Mouse (Mus musculus): ENCODE measurements around the gene Sec16a. TPM values are rescaled to one million over a fixed set of nuclear protein-coding genes. Genes with fewer than 3 reads are reported as not detected.
A peak's percentile ranks its signal among the peaks of the same experiment; 100 is the strongest.

Sec16a gene
- polyA plus RNA-seq, 2 experiments from 2014 or later: 24.8 to 31.7 TPM

GRCm38 (mm10) chr2:26472312-26473090 lies 27.5 kb upstream of the Sec16a start:
- ATAC-seq: no peak

DNA sequence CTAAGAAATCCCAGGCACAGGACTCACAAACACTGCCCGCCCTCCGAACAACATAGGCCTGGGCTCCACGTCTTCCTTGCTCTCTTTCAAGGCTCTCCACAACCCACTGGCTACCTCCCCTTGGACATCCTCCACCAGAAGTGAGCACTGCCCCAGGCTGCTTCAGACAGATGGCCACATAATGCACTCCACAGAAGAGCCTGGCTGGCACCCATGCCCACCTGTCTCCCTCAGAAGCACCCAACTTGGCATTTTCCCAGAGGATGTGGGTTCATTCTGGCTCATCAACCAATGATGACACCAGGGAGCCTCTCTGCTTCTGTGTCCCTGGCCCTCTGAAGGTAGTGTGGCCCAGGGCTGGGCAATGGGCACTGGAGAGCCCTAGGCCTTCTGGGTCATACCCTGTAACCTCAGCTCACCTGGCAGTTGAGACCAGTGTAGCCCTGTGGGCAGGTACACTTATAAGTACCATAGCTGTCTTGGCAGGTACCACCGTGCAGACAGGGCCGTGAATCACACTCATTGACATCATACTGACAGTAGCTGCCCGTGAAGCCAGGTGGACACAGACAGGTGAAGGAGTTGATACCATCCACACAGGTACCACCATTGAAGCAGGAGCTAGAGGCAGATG lies 26.8 kb upstream of the Sec16a start:
- ATAC-seq: no peak

DNA sequence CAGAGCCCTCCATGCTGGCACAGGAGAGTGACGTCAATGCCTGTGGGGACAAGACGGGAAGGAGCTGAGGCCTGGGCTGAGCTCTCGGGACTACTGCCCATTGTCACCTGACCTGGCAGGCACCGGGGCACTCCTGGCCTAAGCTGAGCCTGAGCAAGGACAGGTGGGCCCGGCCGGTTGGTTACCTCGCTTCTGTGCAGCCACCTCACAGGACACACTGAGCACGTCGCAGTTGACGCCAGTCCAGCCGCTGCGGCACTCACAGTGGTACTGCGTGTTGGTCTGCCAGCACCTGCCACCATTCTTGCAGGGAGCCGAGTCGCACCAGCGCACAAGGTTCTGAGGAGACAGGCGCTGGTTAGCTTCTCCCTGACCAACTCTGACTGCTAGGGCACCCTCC lies 26.0 kb upstream of the Sec16a start:
- no peak for ATAC-seq

- ATAC-seq: no peak
Observed at GRCm38 (mm10) chr2:26468376-26468775, 23.4 kb upstream of the Sec16a start.

DNA sequence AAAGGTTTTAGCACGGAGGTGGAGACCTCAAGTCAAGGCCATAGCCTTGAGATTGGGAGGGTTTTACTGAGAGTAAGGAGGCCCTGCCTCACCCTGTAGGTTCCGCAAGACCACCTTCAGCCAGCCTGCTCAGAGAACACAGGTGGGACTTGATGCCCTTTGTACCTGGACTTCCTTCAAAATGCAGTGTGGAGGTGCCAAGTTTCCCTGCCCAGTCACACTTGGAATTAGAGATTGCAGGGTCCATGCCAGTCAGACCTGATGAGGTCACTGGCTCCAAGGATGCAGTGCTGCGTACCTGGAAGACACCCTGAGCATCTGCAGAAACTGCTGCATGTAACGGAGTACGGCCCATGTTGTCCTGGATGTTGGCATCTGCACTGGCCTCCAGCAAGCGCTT lies 18.4 kb upstream of the Sec16a start:
- ATAC-seq: no peak

DNA sequence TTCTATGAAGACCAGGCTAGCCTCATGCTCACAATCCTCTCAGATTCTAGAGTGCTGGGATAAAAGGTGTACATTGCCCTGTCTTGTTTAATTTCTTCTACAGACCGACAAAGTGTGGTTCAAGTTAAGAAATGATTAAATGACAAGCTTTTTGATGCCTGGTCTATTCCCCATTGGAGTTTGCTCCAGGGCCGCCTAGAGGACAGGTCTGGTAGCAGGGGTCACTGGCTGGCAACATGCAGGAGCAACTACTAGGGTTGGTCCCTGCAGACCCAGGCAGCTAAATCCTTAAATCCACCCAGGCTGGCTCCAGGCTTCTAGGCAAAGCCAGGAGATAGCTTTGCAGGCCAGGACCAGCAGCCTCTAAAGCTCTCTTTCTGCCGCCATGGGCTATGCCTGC lies 18.0 kb upstream of the Sec16a start:
- ATAC-seq: no peak

DNA sequence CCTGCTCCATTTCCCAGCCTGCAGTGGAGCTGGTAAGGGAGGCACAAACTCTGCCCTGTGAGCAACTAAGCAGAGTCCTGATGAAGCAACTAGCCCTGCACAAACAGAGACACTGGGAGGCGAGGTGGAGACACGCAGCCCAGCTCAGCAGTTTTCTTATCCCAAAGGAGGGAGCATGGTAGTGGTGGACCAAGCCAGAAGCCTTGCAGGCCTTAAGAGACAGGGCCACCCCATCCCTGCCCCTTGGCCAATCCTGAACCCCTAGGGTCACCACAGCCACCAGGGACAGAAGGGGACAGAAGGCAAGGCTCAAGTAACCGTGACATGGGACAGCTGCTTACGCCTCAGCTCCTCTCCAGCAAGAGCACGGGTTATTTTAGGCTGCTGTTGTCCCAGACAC lies 16.7 kb upstream of the Sec16a start:
- no peak for ATAC-seq

DNA sequence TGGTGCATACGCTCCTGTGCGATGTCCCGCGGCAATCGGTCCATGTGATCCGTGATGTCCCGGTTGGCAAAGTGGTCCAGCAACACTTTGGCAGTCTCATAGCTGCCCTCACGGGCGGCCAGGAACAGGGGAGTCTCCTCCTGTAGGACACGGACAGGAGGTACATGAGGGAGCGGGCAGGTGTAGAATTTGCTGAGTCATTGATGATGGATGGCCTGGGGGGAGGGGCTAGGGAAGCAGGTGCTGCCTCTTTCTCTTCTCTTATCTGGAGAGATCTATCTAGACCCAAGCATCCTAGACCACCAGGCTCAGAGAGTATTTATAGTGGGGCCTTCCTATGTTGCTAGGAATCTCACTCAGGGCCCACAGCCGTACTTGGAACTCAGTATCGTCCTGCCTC lies 15.8 kb upstream of the Sec16a start:
- ATAC-seq: no peak

- no peak for ATAC-seq
Observed at GRCm38 (mm10) chr2:26460097-26460646, 15.2 kb upstream of the Sec16a start.

DNA sequence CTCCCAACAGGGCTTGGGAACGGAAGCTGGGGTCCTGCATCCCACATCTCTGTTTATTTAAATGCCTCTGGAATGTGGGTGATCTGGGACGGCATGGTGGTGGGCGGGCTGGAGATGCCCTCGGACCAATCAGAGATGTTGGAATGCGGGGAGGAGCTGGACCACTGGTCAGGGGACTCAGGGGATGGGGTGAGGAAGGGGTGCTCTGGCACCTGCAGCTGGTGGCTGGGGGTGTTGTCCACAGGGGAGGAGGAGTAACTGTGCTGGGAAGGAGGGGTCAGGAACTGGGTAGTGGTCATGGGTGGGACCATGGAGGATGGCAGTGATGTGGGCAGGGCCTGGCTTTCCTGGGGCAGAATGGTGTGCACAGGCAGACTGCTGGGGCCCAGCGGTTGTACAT lies 14.5 kb upstream of the Sec16a start:
- no peak for ATAC-seq

GRCm38 (mm10) chr2:26458402-26459124 lies 13.5 kb upstream of the Sec16a start:
- ATAC-seq: no peak

DNA sequence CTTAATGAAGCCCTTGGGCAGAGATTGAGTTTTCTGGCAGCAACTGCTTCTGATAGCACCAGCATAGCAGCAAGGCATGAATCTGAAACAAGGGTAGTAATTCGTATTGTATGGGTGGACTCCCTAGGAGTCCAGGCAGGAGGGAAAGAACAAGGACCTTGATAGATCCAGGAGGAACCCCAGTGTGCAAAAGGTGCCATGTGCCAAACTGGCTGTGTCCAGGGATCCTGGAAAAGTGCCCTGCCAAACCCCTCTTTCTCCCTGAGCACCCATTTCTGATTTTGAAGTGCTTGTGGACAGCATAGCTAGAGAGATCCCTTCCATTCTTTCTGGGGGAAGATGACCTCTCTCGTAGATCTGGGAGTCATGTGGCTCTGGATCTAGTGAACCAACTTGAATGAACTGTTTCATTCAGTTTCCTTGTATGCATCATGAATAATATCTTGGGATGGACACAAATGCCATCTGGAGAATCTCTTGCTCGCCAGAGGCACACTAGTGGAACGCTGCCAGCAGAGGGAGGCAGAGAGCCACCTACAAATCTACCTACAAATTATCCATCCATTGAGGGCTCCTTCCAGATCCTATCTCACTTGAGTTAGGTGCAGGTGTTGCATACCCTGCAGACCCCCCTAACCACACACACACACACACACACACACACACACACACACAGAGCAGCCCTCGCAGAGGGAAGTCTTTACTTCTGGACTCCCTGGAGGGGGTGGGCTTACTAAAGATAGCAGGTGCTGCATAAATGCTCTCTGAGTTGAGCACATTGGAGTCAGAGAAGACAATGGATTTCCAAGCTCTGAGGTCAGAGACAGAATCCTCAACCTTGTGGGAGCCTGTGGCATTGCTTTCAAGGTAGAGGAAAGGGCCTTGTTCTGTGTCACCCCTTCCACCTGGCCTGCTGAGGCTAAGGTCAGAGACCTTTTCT lies 4.4 kb upstream of the Sec16a start:
- no peak for ATAC-seq

- ATAC-seq: no peak
Observed at GRCm38 (mm10) chr2:26447451-26447850, 2.4 kb upstream of the Sec16a start.

DNA sequence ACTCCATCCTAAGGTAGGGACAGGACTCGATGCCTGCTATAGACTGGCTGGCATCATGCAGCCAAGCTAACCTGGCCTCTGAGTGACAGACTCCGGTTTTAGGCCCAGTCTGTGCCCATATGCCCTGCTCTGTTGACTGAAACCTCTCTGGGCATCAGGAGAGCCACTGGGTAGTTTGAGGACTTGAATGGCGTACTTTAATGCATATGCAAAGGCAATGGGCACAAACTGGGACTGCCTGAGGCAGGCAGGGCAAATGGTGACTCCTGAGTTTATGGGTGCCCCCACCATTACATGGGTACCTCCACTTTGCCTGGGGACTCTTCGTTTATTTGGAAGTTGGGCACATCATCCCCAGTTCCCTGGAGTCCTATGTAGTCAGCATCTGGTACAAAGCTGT lies 1.7 kb upstream of the Sec16a start:
- ATAC-seq: no peak

GRCm38 (mm10) chr2:26445666-26446445 lies 840 bp upstream of the Sec16a start:
- peak; percentile 64 for ATAC-seq

DNA sequence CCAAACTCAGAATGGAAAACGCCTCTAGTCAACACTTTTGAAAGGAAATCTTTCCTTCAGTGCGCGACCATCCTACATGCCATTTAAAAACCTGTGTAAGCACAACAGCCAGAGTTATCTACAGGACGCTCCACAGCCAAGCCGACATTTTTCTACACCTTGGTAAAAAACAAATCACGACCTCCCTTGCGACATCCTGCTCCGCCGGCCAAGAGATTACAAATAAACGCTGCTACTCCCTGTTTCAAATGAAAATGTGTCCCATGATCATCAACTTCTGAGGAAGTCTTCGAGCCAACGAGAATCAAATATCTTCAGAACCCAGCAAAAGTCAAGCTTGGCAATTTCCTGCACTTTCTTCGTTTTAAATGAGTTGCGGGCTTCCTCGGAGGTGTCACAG lies 648 bp downstream of the Sec16a start:
- ATAC-seq: no peak

DNA sequence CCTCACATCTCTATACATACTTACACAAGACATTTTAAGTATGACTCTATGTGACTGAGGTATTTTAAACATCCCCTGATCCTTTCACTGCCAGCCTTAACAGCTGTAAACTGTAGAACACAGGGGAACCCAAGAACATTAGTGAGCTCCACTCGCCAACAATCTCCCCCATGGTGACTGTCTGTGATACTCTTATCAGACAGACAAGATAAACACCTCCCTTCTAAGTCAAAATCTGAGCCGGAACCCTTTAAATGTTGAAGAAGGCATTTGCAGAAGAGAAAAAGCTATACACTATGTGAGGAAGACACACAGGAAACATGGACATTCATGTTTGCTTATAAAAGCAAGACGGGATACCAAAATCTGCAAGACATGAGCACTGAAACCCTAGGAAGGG lies 1.1 kb downstream of the Sec16a start:
- ATAC-seq: no peak

DNA sequence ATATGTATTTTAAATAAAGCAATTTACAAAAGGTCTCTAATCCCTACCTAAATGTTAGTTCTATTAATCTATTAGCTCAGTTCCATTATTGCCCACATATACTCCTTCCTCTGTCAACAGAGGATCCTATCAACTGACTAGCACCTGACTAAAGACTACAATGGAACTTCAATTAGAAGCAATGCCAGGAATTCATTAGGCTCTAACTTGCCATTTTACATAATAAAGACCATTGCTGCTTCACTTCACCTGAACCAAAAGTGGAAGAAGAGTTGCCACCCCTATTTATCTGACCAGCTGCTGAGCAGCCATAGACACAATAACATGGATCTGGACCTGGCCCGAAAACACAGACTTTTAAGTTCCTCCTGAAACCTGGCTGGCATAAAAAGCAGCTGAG lies 2.2 kb downstream of the Sec16a start:
- ATAC-seq: no peak

- ATAC-seq: no peak
Observed at GRCm38 (mm10) chr2:26441688-26442087, 3.3 kb downstream of the Sec16a start.

GRCm38 (mm10) chr2:26441261-26441660 lies 3.8 kb downstream of the Sec16a start:
- ATAC-seq: no peak

GRCm38 (mm10) chr2:26439671-26440070 lies 5.3 kb downstream of the Sec16a start:
- ATAC-seq: no peak

DNA sequence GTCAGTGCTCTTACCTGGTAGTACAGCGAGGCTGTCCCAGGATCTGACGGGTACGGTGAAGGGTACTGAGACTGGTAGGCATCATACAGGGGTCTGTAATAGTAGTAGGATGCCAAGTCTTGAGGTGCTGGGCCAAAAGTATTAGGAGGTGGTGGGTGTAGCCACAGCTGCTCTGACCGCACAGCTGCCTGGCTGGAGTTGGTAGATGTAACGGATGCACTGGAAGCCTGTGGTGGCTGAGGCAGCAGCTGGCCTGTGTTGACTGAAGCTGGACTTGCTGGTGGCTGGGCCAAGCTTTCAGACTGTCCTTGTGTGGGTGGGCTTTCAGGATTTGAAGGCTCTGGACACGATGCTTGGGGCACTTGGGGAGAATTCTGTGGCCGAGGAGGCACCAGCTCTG lies 6.6 kb downstream of the Sec16a start:
- no peak for ATAC-seq
